Mouse (Mus musculus) stomach, embryonic 15.5 days (tissue): ENCODE results near the gene Sgsm3. TPM values are rescaled to one million over a fixed set of nuclear protein-coding genes. Genes with fewer than 3 reads are reported as not detected.
"Not testable (repeated sequence)": the region's sequence is repeated elsewhere in the genome, so short reads cannot be mapped to it uniquely, and the experiment has no call there.

ENCODE experiments used
- ATAC-seq: fragments of 200-750 bp; cut with Nextera tagmentation; 2 replicates; pipeline ENCODE4 v1.8.0; 2017; ENCODE audit warnings: low read depth, moderate number of reproducible peaks, moderate TSS enrichment; ENCODE audit not compliant: insufficient read depth, low FRiP score
- H3K27ac ChIP-seq: fragments of 300-500 bp; sonication (generic); 2 replicates; pipeline ENCODE4 v1.5.1; 2015; ENCODE audit warnings: mild to moderate bottlenecking, inconsistent platforms
- H3K27me3 ChIP-seq: fragments of 300-500 bp; sonication (generic); replicated peaks from 2 replicates; pipeline ENCODE4 v1.6.1; 2015; ENCODE audit warnings: inconsistent platforms
- H3K36me3 ChIP-seq: fragments of 300-500 bp; sonication (generic); 2 replicates; pipeline ENCODE4 v1.6.1; 2015; ENCODE audit warnings: inconsistent platforms
- H3K4me1 ChIP-seq: fragments of 300-500 bp; sonication (generic); 2 replicates; pipeline ENCODE4 v1.6.1; 2015; ENCODE audit warnings: inconsistent platforms
- H3K4me2 ChIP-seq: fragments of 300-500 bp; sonication (generic); 2 replicates; pipeline ENCODE4 v1.6.1; 2015; ENCODE audit warnings: mild to moderate bottlenecking, inconsistent platforms
- H3K4me3 ChIP-seq: fragments of 300-500 bp; sonication (generic); replicated peaks from 2 replicates; pipeline ENCODE4 v1.5.1; 2015; ENCODE audit warnings: inconsistent platforms
- H3K9ac ChIP-seq: fragments of 300-500 bp; sonication (generic); 2 replicates; pipeline ENCODE4 v1.6.1; 2015; ENCODE audit warnings: inconsistent platforms
- H3K9me3 ChIP-seq: fragments of 300-500 bp; sonication (generic); 2 replicates; pipeline ENCODE4 v1.6.1; 2016; ENCODE audit warnings: inconsistent platforms
- WGBS: fragments of 180-500 bp; shearing (Covaris S2); methylation state at CpG from one replicate; pipeline ENCODE4 v1.1.7; 2015; 5-methylcytosine and 5-hydroxymethylcytosine counted together
- polyA plus RNA-seq: library from polyadenylated mRNA; unstranded; fragments of >200 nt; fragmentation: Nextera tagmentation; extraction: Ambion mirVana; gene quantifications from 2 replicates; pipeline ENCODE4 v1.2.1, GENCODE M21; 2015

Gene Sgsm3
- 43.9 and 44.6 TPM in 2 replicates for polyA plus RNA-seq

- Histone ChIP-seq H3K4me3 (peak within 1 kb of the TSS; percentile 96), H3K27ac (no peak within 1 kb of the TSS)
- under 1% methylated on average over 62 of the region's 67 CpGs for WGBS
These were observed at the start of gene Sgsm3 for GRCm38 (mm10) chr15:80977620-80978334. Sgsm3 (plus strand) TSS chr15:80977765.

GRCm38 (mm10) chr15:80928811-80929355 is 48.7 kb upstream of the Sgsm3 start:
- no peak for ATAC-seq
- Histone ChIP-seq H3K4me1 (no peaks in the 10 kb centered on the region), H3K4me2 (no peak overlapping the region), H3K27me3 (no peaks in the 10 kb centered on the region), H3K27ac (no peak overlapping the region), H3K9ac (no peak overlapping the region), H3K9me3 (no peaks in the 10 kb centered on the region), H3K4me3 (no peak overlapping the region), H3K36me3 (peaks cover 25% of the 10 kb centered on the region)
- WGBS: 79% methylated on average over 20 of the region's 20 CpGs

More at GRCm38 (mm10) chr15:80977620-80978334, at the start of gene Sgsm3:
- H3K9ac ChIP-seq: peak within 1 kb of the TSS; percentile 76
- 0 out of 2 replicates have a peak, but pooled peaks cover 7% of the 10 kb centered on the region for H3K4me1 ChIP-seq
- peak; percentile 89 for ATAC-seq
- H3K27me3 ChIP-seq: no peaks in the 10 kb centered on the region
- no peaks in the 10 kb centered on the region for H3K9me3 ChIP-seq
- no peaks in the 10 kb centered on the region for H3K36me3 ChIP-seq
- H3K4me2 ChIP-seq: peak within 1 kb of the TSS; percentile 74

- H3K27ac ChIP-seq: no peak overlapping the region
- H3K36me3 ChIP-seq: peaks cover 19% of the 10 kb centered on the region
- no peak overlapping the region for H3K9ac ChIP-seq
- H3K9me3 ChIP-seq: no peaks in the 10 kb centered on the region
- ATAC-seq: no peak
- 32% methylated on average over 14 of the region's 16 CpGs for WGBS
- no peak overlapping the region for H3K4me2 ChIP-seq
- H3K4me3 ChIP-seq: no peak overlapping the region
- no peaks in the 10 kb centered on the region for H3K4me1 ChIP-seq
- no peaks in the 10 kb centered on the region for H3K27me3 ChIP-seq
These were observed 47.5 kb upstream of the Sgsm3 start for GRCm38 (mm10) chr15:80930048-80930571.

- not testable (repeated sequence) for H3K27me3 ChIP-seq, H3K9ac ChIP-seq, H3K27ac ChIP-seq, H3K4me1 ChIP-seq, H3K9me3 ChIP-seq, H3K4me3 ChIP-seq, H3K4me2 ChIP-seq, ATAC-seq
- H3K36me3 ChIP-seq: peaks cover 16% of the 10 kb centered on the region; the same call in 1 of the 2 replicates
- WGBS: 79% methylated on average over 23 of the region's 23 CpGs
These were observed 46.8 kb upstream of the Sgsm3 start for GRCm38 (mm10) chr15:80930676-80931320.

- H3K4me3 ChIP-seq: no peak overlapping the region
- no peaks in the 10 kb centered on the region for H3K4me1 ChIP-seq
- WGBS: 89% methylated on average over 9 of the region's 9 CpGs
- no peak overlapping the region for H3K27ac ChIP-seq
- no peak overlapping the region for H3K9ac ChIP-seq
- no peak overlapping the region for H3K4me2 ChIP-seq
- H3K36me3 ChIP-seq: peaks cover 13% of the 10 kb centered on the region; the same call in 1 of the 2 replicates
- H3K9me3 ChIP-seq: no peaks in the 10 kb centered on the region
- no peak for ATAC-seq
- no peaks in the 10 kb centered on the region for H3K27me3 ChIP-seq
These were observed 46.1 kb upstream of the Sgsm3 start for GRCm38 (mm10) chr15:80931345-80931960.

- ATAC-seq: no peak
- Histone ChIP-seq H3K4me2 (no peak overlapping the region), H3K9ac (no peak overlapping the region), H3K27ac (no peak overlapping the region), H3K27me3 (no peaks in the 10 kb centered on the region), H3K4me3 (no peak overlapping the region), H3K9me3 (no peaks in the 10 kb centered on the region), H3K36me3 (peaks cover 5% of the 10 kb centered on the region; the same call in 1 of the 2 replicates), H3K4me1 (no peaks in the 10 kb centered on the region)
- whole genome bisulfite sequencing: 88% methylated on average over 5 of the region's 5 CpGs
These were observed 42.7 kb upstream of the Sgsm3 start for GRCm38 (mm10) chr15:80934841-80935240.

GRCm38 (mm10) chr15:80936686-80937085 is 40.9 kb upstream of the Sgsm3 start:
- Histone ChIP-seq H3K36me3 (peaks cover 5% of the 10 kb centered on the region; the same call in 1 of the 2 replicates), H3K4me2 (no peak overlapping the region), H3K27me3 (no peaks in the 10 kb centered on the region), H3K9me3 (no peaks in the 10 kb centered on the region), H3K27ac (no peak overlapping the region), H3K4me1 (no peaks in the 10 kb centered on the region), H3K9ac (no peak overlapping the region), H3K4me3 (no peak overlapping the region)
- WGBS: 54% methylated on average over 3 of the region's 3 CpGs
- ATAC-seq: no peak

- Histone ChIP-seq H3K9me3 (no peaks in the 10 kb centered on the region), H3K36me3 (0 out of 2 replicates have a peak, but pooled peaks cover under 1% of the 10 kb centered on the region), H3K4me1 (no peaks in the 10 kb centered on the region), H3K27ac (no peak overlapping the region), H3K27me3 (no peaks in the 10 kb centered on the region), H3K4me2 (no peak overlapping the region), H3K4me3 (no peak overlapping the region), H3K9ac (no peak overlapping the region)
- no peak for ATAC-seq
- 79% methylated on average over 4 of the region's 4 CpGs for WGBS
These were observed 39.0 kb upstream of the Sgsm3 start for GRCm38 (mm10) chr15:80938615-80939014.

GRCm38 (mm10) chr15:80939401-80939800 is 38.2 kb upstream of the Sgsm3 start:
- Histone ChIP-seq H3K27me3 (no peaks in the 10 kb centered on the region), H3K9ac (no peak overlapping the region)

GRCm38 (mm10) chr15:80941468-80942040 is 36.0 kb upstream of the Sgsm3 start:
- Histone ChIP-seq H3K4me1 (no peaks in the 10 kb centered on the region), H3K4me3 (no peak overlapping the region), H3K27ac (no peak overlapping the region), H3K4me2 (no peak overlapping the region), H3K27me3 (no peaks in the 10 kb centered on the region), H3K36me3 (no peaks in the 10 kb centered on the region), H3K9me3 (no peaks in the 10 kb centered on the region), H3K9ac (no peak overlapping the region)
- WGBS: 71% methylated on average over 6 of the region's 6 CpGs
- no peak for ATAC-seq

More at GRCm38 (mm10) chr15:80939401-80939800, 38.2 kb upstream of the Sgsm3 start:
- WGBS: 80% methylated on average over 5 of the region's 5 CpGs
- H3K9me3 ChIP-seq: no peaks in the 10 kb centered on the region
- H3K4me1 ChIP-seq: no peaks in the 10 kb centered on the region
- H3K27ac ChIP-seq: no peak overlapping the region
- no peak for ATAC-seq
- no peak overlapping the region for H3K4me2 ChIP-seq
- H3K4me3 ChIP-seq: no peak overlapping the region
- H3K36me3 ChIP-seq: no peaks in the 10 kb centered on the region

GRCm38 (mm10) chr15:80945851-80946250 is 31.7 kb upstream of the Sgsm3 start:
- H3K27me3 ChIP-seq: no peaks in the 10 kb centered on the region
- no peak overlapping the region for H3K4me2 ChIP-seq
- H3K4me3 ChIP-seq: no peak overlapping the region
- H3K4me1 ChIP-seq: peaks cover 9% of the 10 kb centered on the region
- no peaks in the 10 kb centered on the region for H3K36me3 ChIP-seq
- 56% methylated on average over 3 of the region's 3 CpGs for WGBS
- no peak for ATAC-seq
- no peak overlapping the region for H3K27ac ChIP-seq
- H3K9me3 ChIP-seq: no peaks in the 10 kb centered on the region
- H3K9ac ChIP-seq: no peak overlapping the region
